Mouse (Mus musculus): Measurements from ENCODE around the gene Sept9.

GRCm38 (mm10) chr11:117402550-117402949, 203.1 kb downstream of the Sept9 start:
- TF ChIP-seq CTCF (IDR thresholded peaks at IDR 0.05; ENCODE audit: low read depth) (no peak), EP300 (IDR thresholded peaks at IDR 0.05; ENCODE audit: low read depth) (no peak)
